Mouse (Mus musculus) heart, postnatal 0 days (tissue): ENCODE measurements around the gene Gm42957. TPM values are rescaled to one million over a fixed set of nuclear protein-coding genes. Genes with fewer than 3 reads are reported as not detected.

Experiments used
- ATAC-seq: fragments of 200-750 bp; cut with Nextera tagmentation; 2 replicates; pipeline ENCODE4 v1.8.0; 2017; ENCODE audit warnings: low read depth, moderate number of reproducible peaks, moderate library complexity; ENCODE audit not compliant: insufficient read depth
- DNase-seq: peaks from one replicate; pipeline ENCODE4 v3.0.0-alpha.2; 2016; ENCODE audit warnings: low spot score
- H3K27ac ChIP-seq: fragments of 300-500 bp; sonication (generic); 2 replicates; pipeline ENCODE4 v1.5.1; 2014; ENCODE audit warnings: low read depth, mild to moderate bottlenecking
- H3K27me3 ChIP-seq: fragments of 300-500 bp; sonication (generic); 2 replicates; pipeline ENCODE4 v1.6.1; 2014; ENCODE audit warnings: low read length, mixed read lengths; ENCODE audit not compliant: control insufficient read depth, insufficient read depth
- H3K36me3 ChIP-seq: fragments of 300-500 bp; sonication (generic); replicated peaks from 2 replicates; pipeline ENCODE4 v1.6.1; 2014; ENCODE audit warnings: low read length, mixed read lengths; ENCODE audit not compliant: control insufficient read depth, insufficient read depth
- H3K4me1 ChIP-seq: fragments of 300-500 bp; sonication (generic); 2 replicates; pipeline ENCODE4 v1.6.1; 2014; ENCODE audit warnings: antibody characterized with exemption; ENCODE audit not compliant: control insufficient read depth, insufficient read depth
- H3K4me2 ChIP-seq: fragments of 300-500 bp; sonication (generic); 2 replicates; pipeline ENCODE4 v1.6.1; 2014; ENCODE audit warnings: low read depth, mild to moderate bottlenecking, low read length, moderate library complexity
- H3K4me3 ChIP-seq: fragments of 300-500 bp; sonication (generic); 2 replicates; pipeline ENCODE4 v1.5.1; 2014; ENCODE audit warnings: low read depth, low read length
- H3K9ac ChIP-seq: fragments of 300-500 bp; sonication (generic); replicated peaks from 2 replicates; pipeline ENCODE4 v1.6.1; 2014; ENCODE audit warnings: low read depth, low read length, mixed read lengths
- H3K9me3 ChIP-seq: fragments of 300-500 bp; sonication (generic); replicated peaks from 2 replicates; pipeline ENCODE4 v1.6.1; 2016; ENCODE audit warnings: low read length; ENCODE audit not compliant: control insufficient read depth
- CTCF ChIP-seq: IDR thresholded peaks from 2 replicates; pipeline ENCODE4 v1.5.1; 2016; ENCODE audit warnings: antibody characterized with exemption, control low read depth, low read depth
- EP300 ChIP-seq: IDR thresholded peaks from 2 replicates; pipeline ENCODE4 v1.6.1; 2016; ENCODE audit warnings: antibody characterized with exemption, low read depth
- WGBS: fragments of 180-500 bp; shearing (Covaris S2); extraction: QIAGEN DNeasy Blood & Tissue Kit; methylation state at CpG from one replicate; pipeline ENCODE4 v1.1.7; 2014; 5-methylcytosine and 5-hydroxymethylcytosine counted together
- polyA plus RNA-seq: library from polyadenylated mRNA; unstranded; fragments of >200 nt; fragmentation: Nextera tagmentation; extraction: Ambion mirVana; gene quantifications from 2 replicates; pipeline ENCODE4 v1.2.1, GENCODE M21; 2015
- total RNA-seq: library from RNA; depleted of rRNA; stranded (reverse); fragments of >200 nt; gene quantifications from 2 replicates; pipeline ENCODE4 v1.2.3, GENCODE M21; 2014; ENCODE audit warnings: low replicate concordance; rRNA removed

Gm42957 gene
- total and polyA plus RNA-seq, 2 experiments from 2014 or later = not detected

- H3K4me1 ChIP-seq = no peaks in the 10 kb centered on the region; the same call in 1 of the 2 replicates
- H3K27me3 ChIP-seq = no peaks in the 10 kb centered on the region
- under 1% methylated on average over 35 of the region's 35 CpGs for WGBS
- peak within 1 kb of the TSS; percentile 84 for H3K4me3 ChIP-seq
- peaks cover 9% of the 10 kb centered on the region for H3K36me3 ChIP-seq
- H3K27ac ChIP-seq = peak within 1 kb of the TSS; percentile 91
- DNase-seq = peak; percentile 88
- ATAC-seq = peak; percentile 87
- peak within 1 kb of the TSS; percentile 79 for H3K4me2 ChIP-seq
- H3K9me3 ChIP-seq = no peaks in the 10 kb centered on the region
- H3K9ac ChIP-seq = peak within 1 kb of the TSS; percentile 72
- TF ChIP-seq EP300 (no peak), CTCF (no peak)
Observed at GRCm38 (mm10) chr3:96696198-96696765, 61.0 kb downstream of the Gm42957 start, which contains the start of gene Pias3. Gene Pias3 (plus strand): TSS chr3:96696384.

- no peaks in the 10 kb centered on the region; the same call in 1 of the 2 replicates for H3K4me1 ChIP-seq
- DNase-seq = peak; percentile 88
- TF ChIP-seq CTCF (no peak), EP300 (no peak; the same call in 1 of the 2 replicates)
Observed at GRCm38 (mm10) chr3:96696766-96697732, 61.8 kb downstream of the Gm42957 start.

GRCm38 (mm10) chr3:96698993-96699690 is 63.9 kb downstream of the Gm42957 start:
- Histone ChIP-seq H3K9ac (no peak overlapping the region), H3K4me2 (no peak overlapping the region), H3K9me3 (no peaks in the 10 kb centered on the region), H3K27ac (no peak overlapping the region), H3K27me3 (no peaks in the 10 kb centered on the region), H3K4me1 (no peaks in the 10 kb centered on the region; the same call in 1 of the 2 replicates), H3K36me3 (peaks cover 31% of the 10 kb centered on the region), H3K4me3 (no peak overlapping the region)
- 59% methylated on average over 19 of the region's 19 CpGs for WGBS
- no peak for ATAC-seq
- TF ChIP-seq CTCF = no peak
- TF ChIP-seq EP300 = no peak
- DNase-seq = no peak

More at GRCm38 (mm10) chr3:96696766-96697732, 61.8 kb downstream of the Gm42957 start:
- peak; percentile 96 for ATAC-seq
- Histone ChIP-seq H3K9ac (peak overlapping the region; percentile 72), H3K9me3 (no peaks in the 10 kb centered on the region), H3K27me3 (no peaks in the 10 kb centered on the region), H3K27ac (peak overlapping the region; percentile 91), H3K4me3 (peak overlapping the region; percentile 84), H3K4me2 (peak overlapping the region; percentile 79), H3K36me3 (peaks cover 16% of the 10 kb centered on the region)
- under 1% methylated on average over 73 of the region's 85 CpGs for WGBS

GRCm38 (mm10) chr3:96700376-96700775 is 65.1 kb downstream of the Gm42957 start:
- H3K27ac ChIP-seq = no peak overlapping the region
- no peak for DNase-seq
- WGBS = 60% methylated on average over 7 of the region's 7 CpGs
- peaks cover 42% of the 10 kb centered on the region for H3K36me3 ChIP-seq
- no peaks in the 10 kb centered on the region; the same call in 1 of the 2 replicates for H3K4me1 ChIP-seq
- no peak overlapping the region for H3K4me2 ChIP-seq
- no peaks in the 10 kb centered on the region for H3K9me3 ChIP-seq
- ATAC-seq = no peak
- no peak overlapping the region for H3K9ac ChIP-seq
- TF ChIP-seq CTCF (peak; percentile 48), EP300 (no peak)
- H3K4me3 ChIP-seq = no peak overlapping the region
- H3K27me3 ChIP-seq = no peaks in the 10 kb centered on the region

GRCm38 (mm10) chr3:96701003-96701402 is 65.7 kb downstream of the Gm42957 start:
- Histone ChIP-seq H3K36me3 (peaks cover 47% of the 10 kb centered on the region), H3K4me2 (no peak overlapping the region), H3K4me1 (no peaks in the 10 kb centered on the region; the same call in 1 of the 2 replicates), H3K27ac (no peak overlapping the region), H3K4me3 (no peak overlapping the region), H3K9ac (no peak overlapping the region), H3K9me3 (no peaks in the 10 kb centered on the region), H3K27me3 (no peaks in the 10 kb centered on the region)
- 78% methylated on average over 4 of the region's 4 CpGs for WGBS
- no peak for ATAC-seq
- no peak for DNase-seq
- TF ChIP-seq EP300 (no peak), CTCF (no peak)

Other genes with a start within 250 kb of the Gm42957 start
- not detected in 2 replicates for gene BC107364, start 183.2 kb upstream of the Gm42957 start, total RNA-seq
- gene BC107364, start 183.2 kb upstream of the Gm42957 start, polyA plus RNA-seq = 0.40 and 0.41 TPM in 2 replicates
- 68.1 and 81.3 TPM in 2 replicates for gene Hfe2, start 110.3 kb upstream of the Gm42957 start, total RNA-seq
- 24.7 and 25.9 TPM in 2 replicates for gene Hfe2, start 110.3 kb upstream of the Gm42957 start, polyA plus RNA-seq
- 1,058 and 1,196 TPM in 2 replicates for gene Txnip, start 77.5 kb upstream of the Gm42957 start, total RNA-seq
- gene Txnip, start 77.5 kb upstream of the Gm42957 start, polyA plus RNA-seq = 332 and 600 TPM in 2 replicates
- gene Gm16253, start 58.5 kb upstream of the Gm42957 start, total RNA-seq = not detected in 2 replicates
- 1.1 and 1.2 TPM in 2 replicates for gene Gm16253, start 58.5 kb upstream of the Gm42957 start, polyA plus RNA-seq
- gene Polr3gl, start 41.3 kb upstream of the Gm42957 start, total RNA-seq = 10.3 and 13.1 TPM in 2 replicates
- gene Polr3gl, start 41.3 kb upstream of the Gm42957 start, polyA plus RNA-seq = 37.1 and 38.7 TPM in 2 replicates
- 1.2 and 5.3 TPM in 2 replicates for gene Ankrd34a, start 38.8 kb upstream of the Gm42957 start, total RNA-seq
- 6.0 and 6.8 TPM in 2 replicates for gene Ankrd34a, start 38.8 kb upstream of the Gm42957 start, polyA plus RNA-seq
- gene Lix1l, start 34.3 kb upstream of the Gm42957 start, total RNA-seq = 33.1 and 50.6 TPM in 2 replicates
- gene Lix1l, start 34.3 kb upstream of the Gm42957 start, polyA plus RNA-seq = 3.6 and 5.1 TPM in 2 replicates
- gene Rbm8a, start 5.5 kb upstream of the Gm42957 start, total RNA-seq = 7.5 and 9.2 TPM in 2 replicates
- 64.7 and 65.4 TPM in 2 replicates for gene Rbm8a, start 5.5 kb upstream of the Gm42957 start, polyA plus RNA-seq
- 46.6 and 50.7 TPM in 2 replicates for gene Pex11b, start 98 bp upstream of the Gm42957 start, total RNA-seq
- gene Pex11b, start 98 bp upstream of the Gm42957 start, polyA plus RNA-seq = 41.7 and 43.7 TPM in 2 replicates
- 0.46 and 4.2 TPM in 2 replicates for gene Itga10, start 10.1 kb downstream of the Gm42957 start, total RNA-seq
- gene Itga10, start 10.1 kb downstream of the Gm42957 start, polyA plus RNA-seq = 0.37 and 0.45 TPM in 2 replicates
- 0.39 and 0.88 TPM in 2 replicates for gene Ankrd35, start 34.7 kb downstream of the Gm42957 start, total RNA-seq
- gene Ankrd35, start 34.7 kb downstream of the Gm42957 start, polyA plus RNA-seq = 0.31 and 0.32 TPM in 2 replicates
- 13.8 and 17.4 TPM in 2 replicates for gene Pias3, start 60.9 kb downstream of the Gm42957 start, total RNA-seq
- 19.3 and 22.5 TPM in 2 replicates for gene Pias3, start 60.9 kb downstream of the Gm42957 start, polyA plus RNA-seq
- 2.5 and 9.9 TPM in 2 replicates for gene Nudt17, start 73.1 kb downstream of the Gm42957 start, total RNA-seq
- 6.9 and 7.9 TPM in 2 replicates for gene Nudt17, start 73.1 kb downstream of the Gm42957 start, polyA plus RNA-seq
- gene Polr3c, start 92.2 kb downstream of the Gm42957 start, total RNA-seq = 9.7 and 25.4 TPM in 2 replicates
- 21.7 and 23.0 TPM in 2 replicates for gene Polr3c, start 92.2 kb downstream of the Gm42957 start, polyA plus RNA-seq
- gene Rnf115, start 92.2 kb downstream of the Gm42957 start, total RNA-seq = 27.0 and 35.6 TPM in 2 replicates
- gene Rnf115, start 92.2 kb downstream of the Gm42957 start, polyA plus RNA-seq = 29.0 and 30.0 TPM in 2 replicates
- 0.50 TPM in 1 of 2 replicates, not detected in the other for gene Pdzk1, start 193.8 kb downstream of the Gm42957 start, total RNA-seq
- 0.11 and 0.12 TPM in 2 replicates for gene Pdzk1, start 193.8 kb downstream of the Gm42957 start, polyA plus RNA-seq
- not detected in 2 replicates for gene Cd160, start 193.9 kb downstream of the Gm42957 start, total RNA-seq
- gene Cd160, start 193.9 kb downstream of the Gm42957 start, polyA plus RNA-seq = not detected in 2 replicates